Mouse (Mus musculus): ENCODE data around the gene 2210016L21Rik.

- TF ChIP-seq CTCF (IDR thresholded peaks at IDR 0.05; ENCODE audit: low read depth) (no peak), EP300 (IDR thresholded peaks at IDR 0.05; ENCODE audit: low read depth) (no peak)
Observed at GRCm38 (mm10) chr5:114948891-114949290, 6.9 kb downstream of the 2210016L21Rik start.

Measured in heart, postnatal 0 days (tissue).